Mouse (Mus musculus): ENCODE data around the gene Bnc1. TPM values are rescaled to one million over a fixed set of nuclear protein-coding genes. Genes with fewer than 3 reads are reported as not detected.

Bnc1 gene
- 0.73 and 4.6 TPM in 2 replicates for polyA plus RNA-seq (2012; rRNA removed)

GRCm38 (mm10) chr7:81992131-81993061, at the start of gene Bnc1:
TSS of gene Bnc1 (minus strand) at chr7:81992292.

GRCm38 (mm10) chr7:81934267-81934745, 57.8 kb downstream of the Bnc1 start, which contains the start of gene Hdgfl3:
TSS of gene Hdgfl3 (minus strand) at chr7:81934473.

Other genes with a start within 250 kb of the Bnc1 start
- 52.1 and 66.3 TPM in 2 replicates for gene Ramac, start 229.4 kb downstream of the Bnc1 start, polyA plus RNA-seq (2012; rRNA removed)
- gene 3110040N11Rik, start 202.8 kb downstream of the Bnc1 start, polyA plus RNA-seq (2012; rRNA removed) = 48.2 and 62.8 TPM in 2 replicates
- gene Btbd1, start 162.9 kb downstream of the Bnc1 start, polyA plus RNA-seq (2012; rRNA removed) = 51.4 and 70.3 TPM in 2 replicates
- gene Gm10160, start 136.5 kb downstream of the Bnc1 start, polyA plus RNA-seq (2012; rRNA removed) = not detected in 2 replicates
- gene Tm6sf1, start 133.3 kb downstream of the Bnc1 start, polyA plus RNA-seq (2012; rRNA removed) = 19.4 and 20.8 TPM in 2 replicates
- 39.1 and 41.8 TPM in 2 replicates for gene Hdgfl3, start 57.8 kb downstream of the Bnc1 start, polyA plus RNA-seq (2012; rRNA removed)
- gene Sh3gl3, start 181.5 kb upstream of the Bnc1 start, polyA plus RNA-seq (2012; rRNA removed) = 12.8 and 17.5 TPM in 2 replicates

Data from central nervous system, embryonic 11.5 days (tissue).